Mouse (Mus musculus) kidney, postnatal 0 days (tissue): ENCODE data around the gene Sycp2l. TPM values are rescaled to one million over a fixed set of nuclear protein-coding genes. Genes with fewer than 3 reads are reported as not detected.

ENCODE experiments used
- ATAC-seq: fragments of 200-750 bp; cut with Nextera tagmentation; replicated peaks from 2 replicates; pipeline ENCODE4 v1.8.0; 2017; ENCODE audit warnings: low read depth, moderate number of reproducible peaks, moderate TSS enrichment, moderate library complexity; ENCODE audit not compliant: low FRiP score
- DNase-seq: peaks from one replicate; pipeline ENCODE4 v3.0.0-alpha.2; 2016; ENCODE audit warnings: low spot score
- H3K27ac ChIP-seq: fragments of 300-500 bp; sonication (generic); 2 replicates; pipeline ENCODE4 v1.5.1; 2014; ENCODE audit warnings: mild to moderate bottlenecking
- H3K27me3 ChIP-seq: fragments of 300-500 bp; sonication (generic); 2 replicates; pipeline ENCODE4 v1.6.1; 2014; ENCODE audit warnings: low read length, mixed read lengths; ENCODE audit not compliant: insufficient read depth
- H3K36me3 ChIP-seq: fragments of 300-500 bp; sonication (generic); 2 replicates; pipeline ENCODE4 v1.6.1; 2014; ENCODE audit warnings: low read length, mixed read lengths; ENCODE audit not compliant: insufficient read depth
- H3K4me1 ChIP-seq: fragments of 300-500 bp; sonication (generic); replicated peaks from 2 replicates; pipeline ENCODE4 v1.6.1; 2014; ENCODE audit warnings: antibody characterized with exemption, low read length, mixed read lengths; ENCODE audit not compliant: insufficient read depth
- H3K4me2 ChIP-seq: fragments of 300-500 bp; sonication (generic); 2 replicates; pipeline ENCODE4 v1.6.1; 2014; ENCODE audit warnings: mild to moderate bottlenecking, low read length, moderate library complexity, mixed read lengths
- H3K4me3 ChIP-seq: fragments of 300-500 bp; sonication (generic); replicated peaks from 2 replicates; pipeline ENCODE4 v1.5.1; 2014; ENCODE audit warnings: low read depth, low read length
- H3K9ac ChIP-seq: fragments of 300-500 bp; sonication (generic); 2 replicates; pipeline ENCODE4 v1.6.1; 2014; ENCODE audit warnings: low read depth, low read length
- H3K9me3 ChIP-seq: fragments of 300-500 bp; sonication (generic); replicated peaks from 2 replicates; pipeline ENCODE4 v1.6.1; 2016; ENCODE audit warnings: low read length, inconsistent platforms, mixed read lengths
- CTCF ChIP-seq: IDR thresholded peaks from 2 replicates; pipeline ENCODE4 v1.5.1; 2016; ENCODE audit warnings: antibody characterized with exemption, low read depth, mild to moderate bottlenecking, moderate library complexity
- WGBS: fragments of 180-500 bp; shearing (Covaris S2); extraction: QIAGEN DNeasy Blood & Tissue Kit; methylation state at CpG from one replicate; pipeline ENCODE4 v1.1.7; 2014; 5-methylcytosine and 5-hydroxymethylcytosine counted together
- polyA plus RNA-seq: library from polyadenylated mRNA; unstranded; fragments of >200 nt; fragmentation: Nextera tagmentation; extraction: Ambion mirVana; gene quantifications from 2 replicates; pipeline ENCODE4 v1.2.1, GENCODE M21; 2015

Gene Sycp2l
- polyA plus RNA-seq, result not detected in 2 replicates

GRCm38 (mm10) chr13:41113940-41114339 lies at the start of gene Sycp2l:
Sycp2l (plus strand) TSS chr13:41114307.
- no peak for TF ChIP-seq CTCF
- 24% methylated on average over 14 of the region's 14 CpGs for WGBS
- no peaks in the 10 kb centered on the region for H3K9me3 ChIP-seq
- H3K27ac ChIP-seq, result no peak within 1 kb of the TSS
- peak within 1 kb of the TSS; percentile 52 for H3K4me2 ChIP-seq
- no peaks in the 10 kb centered on the region for H3K36me3 ChIP-seq
- H3K27me3 ChIP-seq, result no peaks in the 10 kb centered on the region
- no peaks in the 10 kb centered on the region for H3K4me1 ChIP-seq
- no peak for ATAC-seq
- H3K9ac ChIP-seq, result peak within 1 kb of the TSS; percentile 13; the same call in 1 of the 2 replicates
- H3K4me3 ChIP-seq, result peak within 1 kb of the TSS; percentile 16; the same call in 1 of the 2 replicates
- no peak for DNase-seq

DNA sequence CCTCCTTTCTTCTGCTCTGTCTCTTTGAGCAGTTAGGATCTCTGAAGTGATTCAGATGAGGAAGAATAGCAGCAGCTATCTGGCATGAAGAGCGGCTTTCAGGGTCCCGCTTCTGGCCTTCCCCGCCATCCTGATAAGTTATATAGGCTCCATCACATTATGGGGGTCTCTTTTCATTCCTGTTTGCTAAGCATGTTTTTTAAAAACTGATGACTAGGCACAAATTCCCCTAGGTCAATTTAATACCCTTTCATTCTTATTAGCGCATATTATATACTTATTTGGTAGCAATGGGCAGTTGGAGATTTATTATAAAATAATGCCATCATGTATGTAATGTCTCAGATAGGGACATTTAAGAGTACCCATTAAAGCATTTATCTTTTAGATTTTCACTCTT lies 46.5 kb upstream of the Sycp2l start:
- ATAC-seq (no peak), DNase-seq (no peak)
- H3K27me3 ChIP-seq, result no peaks in the 10 kb centered on the region
- H3K9me3 ChIP-seq, result no peaks in the 10 kb centered on the region
- no peak overlapping the region for H3K9ac ChIP-seq
- H3K4me3 ChIP-seq, result no peak overlapping the region
- no peaks in the 10 kb centered on the region for H3K4me1 ChIP-seq
- no peaks in the 10 kb centered on the region for H3K36me3 ChIP-seq
- TF ChIP-seq CTCF, result no peak
- H3K27ac ChIP-seq, result no peak overlapping the region
- H3K4me2 ChIP-seq, result no peak overlapping the region
- WGBS, result 95% methylated on average over 4 of the region's 4 CpGs

- no peak for TF ChIP-seq CTCF
- H3K4me3 ChIP-seq, result no peak overlapping the region
- no peak overlapping the region for H3K4me2 ChIP-seq
- ATAC-seq (no peak), DNase-seq (no peak)
- WGBS, result 88% methylated on average over 11 of the region's 11 CpGs
- no peak overlapping the region for H3K9ac ChIP-seq
- no peaks in the 10 kb centered on the region for H3K27me3 ChIP-seq
- no peaks in the 10 kb centered on the region for H3K4me1 ChIP-seq
- H3K27ac ChIP-seq, result no peak overlapping the region
- H3K9me3 ChIP-seq, result no peaks in the 10 kb centered on the region
- H3K36me3 ChIP-seq, result no peaks in the 10 kb centered on the region
These were observed 42.5 kb upstream of the Sycp2l start for GRCm38 (mm10) chr13:41071617-41072016.

GRCm38 (mm10) chr13:41073819-41074218 lies 40.3 kb upstream of the Sycp2l start:
- ATAC-seq (no peak), DNase-seq (no peak)
- no peak overlapping the region for H3K4me2 ChIP-seq
- WGBS, result 80% methylated on average over 5 of the region's 5 CpGs
- H3K27me3 ChIP-seq, result 0 out of 2 replicates have a peak, but pooled peaks cover under 1% of the 10 kb centered on the region
- H3K4me3 ChIP-seq, result no peak overlapping the region
- TF ChIP-seq CTCF, result no peak
- no peaks in the 10 kb centered on the region for H3K9me3 ChIP-seq
- no peak overlapping the region for H3K27ac ChIP-seq
- no peaks in the 10 kb centered on the region for H3K36me3 ChIP-seq
- H3K9ac ChIP-seq, result no peak overlapping the region
- no peaks in the 10 kb centered on the region for H3K4me1 ChIP-seq

GRCm38 (mm10) chr13:41077921-41078320 lies 36.2 kb upstream of the Sycp2l start:
- WGBS, result 72% methylated on average over 9 of the region's 9 CpGs
- no peak for ATAC-seq

DNA sequence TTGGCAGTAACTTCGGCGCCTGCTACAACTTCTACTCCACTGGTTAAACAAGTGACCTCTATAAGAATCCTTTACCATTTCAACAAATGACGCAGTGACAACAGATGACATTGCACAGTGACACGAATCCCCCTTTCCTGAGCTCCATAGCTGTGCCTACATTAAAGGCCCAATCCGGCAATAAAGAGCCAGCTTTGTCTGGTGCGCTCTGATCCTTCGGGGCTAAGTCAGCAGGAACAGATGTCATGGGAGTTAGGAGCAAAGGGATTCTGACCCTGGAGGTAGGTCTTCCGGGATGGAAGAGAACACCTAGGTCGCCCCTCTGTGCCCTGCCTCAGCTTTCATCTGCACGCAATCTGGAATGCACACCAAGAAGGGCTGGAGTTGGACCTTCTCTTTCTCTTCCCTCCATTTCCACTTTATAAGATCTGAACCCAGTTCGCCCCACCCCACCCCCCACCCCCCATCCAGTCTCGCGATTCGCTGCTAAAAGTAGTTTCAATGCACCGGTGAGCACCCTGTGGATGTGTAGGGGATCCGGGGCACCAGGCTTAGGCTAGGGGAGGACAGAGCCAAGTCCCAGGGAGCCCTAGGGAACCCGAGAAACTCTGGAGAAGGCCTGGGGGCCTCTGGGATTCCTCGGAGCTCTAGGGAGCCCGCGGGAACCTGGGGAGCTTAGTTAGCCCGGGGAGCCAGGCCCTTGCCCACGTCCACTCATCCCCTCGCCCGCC lies 35.3 kb upstream of the Sycp2l start:
- no peak for DNase-seq
- Histone ChIP-seq H3K36me3 (no peaks in the 10 kb centered on the region), H3K27ac (no peak overlapping the region), H3K9me3 (no peaks in the 10 kb centered on the region), H3K4me2 (peak overlapping the region; percentile 75), H3K4me1 (0 out of 2 replicates have a peak, but pooled peaks cover 4% of the 10 kb centered on the region), H3K27me3 (0 out of 2 replicates have a peak, but pooled peaks cover 3% of the 10 kb centered on the region), H3K9ac (0 out of 2 replicates have a peak overlapping the region, but pooled peaks have one; percentile 13), H3K4me3 (peak overlapping the region; percentile 39)
- no peak for TF ChIP-seq CTCF
- 9% methylated on average over 24 of the region's 24 CpGs for WGBS
- 0 out of 2 replicates have a peak, but pooled peaks have one; percentile 9 for ATAC-seq

More at GRCm38 (mm10) chr13:41077921-41078320, 36.2 kb upstream of the Sycp2l start:
- Histone ChIP-seq H3K4me2 (no peak overlapping the region), H3K4me3 (no peak overlapping the region), H3K36me3 (no peaks in the 10 kb centered on the region), H3K9me3 (no peaks in the 10 kb centered on the region), H3K9ac (no peak overlapping the region), H3K4me1 (0 out of 2 replicates have a peak, but pooled peaks cover 4% of the 10 kb centered on the region), H3K27me3 (0 out of 2 replicates have a peak, but pooled peaks cover 3% of the 10 kb centered on the region), H3K27ac (no peak overlapping the region)
- DNase-seq, result no peak
- no peak for TF ChIP-seq CTCF
